Mouse (Mus musculus): ENCODE data around the gene Plxna2. TPM values are rescaled to one million over a fixed set of nuclear protein-coding genes. Genes with fewer than 3 reads are reported as not detected.

The Plxna2 gene
- polyA plus RNA-seq (2016; fragmentation: Nextera tagmentation; extraction: Ambion mirVana) = 5.8 and 8.2 TPM in 2 replicates

- Histone ChIP-seq H3K27ac (no peak within 1 kb of the TSS; the same call in 1 of the 2 replicates), H3K4me3 (peak within 1 kb of the TSS; percentile 79), H3K9me3 (no peaks in the 10 kb centered on the region), H3K4me1 (peaks cover 52% of the 10 kb centered on the region), H3K36me3 (no peaks in the 10 kb centered on the region), H3K27me3 (ENCODE audit: insufficient read depth, poor library complexity, severe bottlenecking) (0 out of 2 replicates have a peak, but pooled peaks cover 7% of the 10 kb centered on the region)
- 94% methylated on average over 2 of the region's 2 CpGs for WGBS
- DNase-seq (ENCODE audit: low spot score) = no peak
These were observed at the start of gene Plxna2 for GRCm38 (mm10) chr1:194617918-194618317. TSS of gene Plxna2 (plus strand) at chr1:194618218.

GRCm38 (mm10) chr1:194573870-194574269, 44.1 kb upstream of the Plxna2 start:
- Histone ChIP-seq H3K36me3 (no peaks in the 10 kb centered on the region), H3K9me3 (no peaks in the 10 kb centered on the region), H3K4me3 (no peak overlapping the region), H3K27ac (no peak overlapping the region), H3K4me1 (no peaks in the 10 kb centered on the region), H3K27me3 (ENCODE audit: insufficient read depth, poor library complexity, severe bottlenecking) (no peaks in the 10 kb centered on the region)
- DNase-seq (ENCODE audit: low spot score) = no peak
- WGBS = 72% methylated on average over 3 of the region's 3 CpGs

- Histone ChIP-seq H3K9me3 (no peaks in the 10 kb centered on the region), H3K27ac (no peak overlapping the region), H3K4me3 (no peak overlapping the region), H3K27me3 (ENCODE audit: insufficient read depth, poor library complexity, severe bottlenecking) (0 out of 2 replicates have a peak, but pooled peaks cover 3% of the 10 kb centered on the region), H3K4me1 (no peaks in the 10 kb centered on the region), H3K36me3 (no peaks in the 10 kb centered on the region)
- 81% methylated on average over 3 of the region's 3 CpGs for WGBS
- no peak for DNase-seq (ENCODE audit: low spot score)
These were observed 39.7 kb upstream of the Plxna2 start for GRCm38 (mm10) chr1:194578270-194578669.

GRCm38 (mm10) chr1:194580539-194580938, 37.5 kb upstream of the Plxna2 start:
- no peaks in the 10 kb centered on the region for H3K4me1 ChIP-seq
- H3K27ac ChIP-seq = no peak overlapping the region
- 0 out of 2 replicates have a peak, but pooled peaks cover 3% of the 10 kb centered on the region for H3K27me3 ChIP-seq (ENCODE audit: insufficient read depth, poor library complexity, severe bottlenecking)
- H3K9me3 ChIP-seq = no peaks in the 10 kb centered on the region
- no peaks in the 10 kb centered on the region for H3K36me3 ChIP-seq
- no peak for DNase-seq (ENCODE audit: low spot score)
- no peak overlapping the region for H3K4me3 ChIP-seq

- Histone ChIP-seq H3K9me3 (no peaks in the 10 kb centered on the region), H3K4me3 (no peak overlapping the region), H3K4me1 (peaks cover 18% of the 10 kb centered on the region), H3K27me3 (ENCODE audit: insufficient read depth, poor library complexity, severe bottlenecking) (peaks cover 9% of the 10 kb centered on the region; the same call in 1 of the 2 replicates), H3K27ac (no peak overlapping the region), H3K36me3 (no peaks in the 10 kb centered on the region)
- no peak for DNase-seq (ENCODE audit: low spot score)
- 80% methylated on average over 1 of the region's 1 CpGs for WGBS
These were observed 31.3 kb upstream of the Plxna2 start for GRCm38 (mm10) chr1:194586670-194587069.

GRCm38 (mm10) chr1:194587532-194587931, 30.5 kb upstream of the Plxna2 start:
- Histone ChIP-seq H3K4me1 (peaks cover 18% of the 10 kb centered on the region), H3K36me3 (no peaks in the 10 kb centered on the region), H3K9me3 (no peaks in the 10 kb centered on the region), H3K4me3 (no peak overlapping the region), H3K27ac (no peak overlapping the region), H3K27me3 (ENCODE audit: insufficient read depth, poor library complexity, severe bottlenecking) (peaks cover 9% of the 10 kb centered on the region; the same call in 1 of the 2 replicates)
- DNase-seq (ENCODE audit: low spot score) = no peak

GRCm38 (mm10) chr1:194587956-194588668, 29.9 kb upstream of the Plxna2 start:
- no peak for DNase-seq (ENCODE audit: low spot score)
- WGBS = 39% methylated on average over 1 of the region's 1 CpGs
- no peaks in the 10 kb centered on the region for H3K9me3 ChIP-seq
- no peak overlapping the region for H3K4me3 ChIP-seq
- H3K27me3 ChIP-seq (ENCODE audit: insufficient read depth, poor library complexity, severe bottlenecking) = peaks cover 6% of the 10 kb centered on the region; the same call in 1 of the 2 replicates
- H3K36me3 ChIP-seq = no peaks in the 10 kb centered on the region
- H3K4me1 ChIP-seq = peaks cover 18% of the 10 kb centered on the region
- no peak overlapping the region for H3K27ac ChIP-seq

- peaks cover 18% of the 10 kb centered on the region for H3K4me1 ChIP-seq
- peak overlapping the region; percentile 31; the same call in 1 of the 2 replicates for H3K27ac ChIP-seq
- DNase-seq (ENCODE audit: low spot score) = peak; percentile 91
- peaks cover 6% of the 10 kb centered on the region; the same call in 1 of the 2 replicates for H3K27me3 ChIP-seq (ENCODE audit: insufficient read depth, poor library complexity, severe bottlenecking)
- no peaks in the 10 kb centered on the region for H3K36me3 ChIP-seq
- 42% methylated on average over 1 of the region's 1 CpGs for WGBS
- H3K4me3 ChIP-seq = no peak overlapping the region
- H3K9me3 ChIP-seq = no peaks in the 10 kb centered on the region
These were observed 29.1 kb upstream of the Plxna2 start for GRCm38 (mm10) chr1:194588711-194589451.

- H3K4me3 ChIP-seq = no peak overlapping the region
- 79% methylated on average over 5 of the region's 5 CpGs for WGBS
- peaks cover 13% of the 10 kb centered on the region for H3K4me1 ChIP-seq
- no peaks in the 10 kb centered on the region for H3K36me3 ChIP-seq
- no peaks in the 10 kb centered on the region for H3K9me3 ChIP-seq
- DNase-seq (ENCODE audit: low spot score) = no peak
- H3K27me3 ChIP-seq (ENCODE audit: insufficient read depth, poor library complexity, severe bottlenecking) = peaks cover 6% of the 10 kb centered on the region; the same call in 1 of the 2 replicates
- no peak overlapping the region for H3K27ac ChIP-seq
These were observed 24.9 kb upstream of the Plxna2 start for GRCm38 (mm10) chr1:194593155-194593554.

- 63% methylated on average over 5 of the region's 5 CpGs for WGBS
- H3K27me3 ChIP-seq (ENCODE audit: insufficient read depth, poor library complexity, severe bottlenecking) = no peaks in the 10 kb centered on the region
- H3K4me1 ChIP-seq = peaks cover 28% of the 10 kb centered on the region
- no peaks in the 10 kb centered on the region for H3K9me3 ChIP-seq
- no peak for DNase-seq (ENCODE audit: low spot score)
- no peak overlapping the region for H3K27ac ChIP-seq
- no peak overlapping the region for H3K4me3 ChIP-seq
- no peaks in the 10 kb centered on the region for H3K36me3 ChIP-seq
These were observed 10.4 kb upstream of the Plxna2 start for GRCm38 (mm10) chr1:194607406-194608261.

GRCm38 (mm10) chr1:194610516-194610915, 7.5 kb upstream of the Plxna2 start:
- H3K4me3 ChIP-seq = 0 out of 2 replicates have a peak overlapping the region, but pooled peaks have one; percentile 0
- no peaks in the 10 kb centered on the region for H3K27me3 ChIP-seq (ENCODE audit: insufficient read depth, poor library complexity, severe bottlenecking)
- 0% methylated on average over 2 of the region's 2 CpGs for WGBS
- H3K36me3 ChIP-seq = no peaks in the 10 kb centered on the region
- no peaks in the 10 kb centered on the region for H3K9me3 ChIP-seq
- peak; percentile 90 for DNase-seq (ENCODE audit: low spot score)
- H3K27ac ChIP-seq = peak overlapping the region; percentile 42; the same call in 1 of the 2 replicates
- peaks cover 46% of the 10 kb centered on the region for H3K4me1 ChIP-seq

GRCm38 (mm10) chr1:194612628-194613027, 5.4 kb upstream of the Plxna2 start:
- Histone ChIP-seq H3K9me3 (no peaks in the 10 kb centered on the region), H3K36me3 (no peaks in the 10 kb centered on the region), H3K4me3 (no peak overlapping the region), H3K4me1 (peaks cover 46% of the 10 kb centered on the region), H3K27me3 (ENCODE audit: insufficient read depth, poor library complexity, severe bottlenecking) (no peaks in the 10 kb centered on the region), H3K27ac (no peak overlapping the region)
- no peak for DNase-seq (ENCODE audit: low spot score)
- 74% methylated on average over 1 of the region's 1 CpGs for WGBS

All from heart, embryonic 10.5 days (tissue).